ENCODE assay signal across 17 mouse cellular contexts in genomic region chr10:59884327-59885173, GRCm38 (mm10). TPM values are rescaled to one million over a fixed set of nuclear protein-coding genes. Genes with fewer than 3 reads are reported as not detected.
DNase-seq lines count a peak whose midpoint lies in the region; ATAC-seq and TF ChIP-seq lines count a peak whose summit lies in the region.
"Had no signal": no experiment of that assay in that cellular context is flagged by ENCODE, and none has a peak within 500 bp of the region (broad histone marks: within the 10 kb centered on the region; RNA-seq: fewer than 3 reads in every experiment).

No protein-coding gene starts in this region.

- H3K36me3 ChIP-seq in hindbrain, embryonic 13.5 days: peaks cover 9% of the 10 kb centered on the region
- H3K36me3 ChIP-seq in hindbrain, embryonic 16.5 days (ENCODE audit: control insufficient read depth, insufficient read depth, low read length): peaks cover 2% of the 10 kb centered on the region; the same call in 1 of the 2 replicates
- no peaks in the 10 kb centered on the region for H3K36me3 ChIP-seq in neural tube, embryonic 13.5 days
- H3K36me3 ChIP-seq in neural tube, embryonic 15.5 days: 0 out of 2 replicates have a peak, but pooled peaks cover 8% of the 10 kb centered on the region
- 0 out of 2 replicates have a peak, but pooled peaks cover 4% of the 10 kb centered on the region for H3K36me3 ChIP-seq in kidney, postnatal 0 days (ENCODE audit: insufficient read depth, low read length)
- H3K36me3 ChIP-seq in macrophage (ENCODE audit: inconsistent target): no peaks in the 10 kb centered on the region

- H3K4me3 ChIP-seq in hindbrain, embryonic 13.5 days: no peak overlapping the region
- no peak overlapping the region for H3K4me3 ChIP-seq in hindbrain, embryonic 16.5 days (ENCODE audit: low read length)
- H3K4me3 ChIP-seq in neural tube, embryonic 13.5 days: no peak overlapping the region
- no peak overlapping the region for H3K4me3 ChIP-seq in neural tube, embryonic 15.5 days (replicated peaks)
- no peak overlapping the region for H3K4me3 ChIP-seq in kidney, postnatal 0 days (replicated peaks; ENCODE audit: low read depth, low read length)
- no peak overlapping the region for H3K4me3 ChIP-seq in macrophage (ENCODE audit: inconsistent target)
- H3K4me3 ChIP-seq: erythroblast, embryonic 14.5 days; lung, embryonic 15.5 days; midbrain, embryonic 12.5 days had no signal

- H3K4me1 ChIP-seq in hindbrain, embryonic 13.5 days (replicated peaks): peaks cover 37% of the 10 kb centered on the region
- peaks cover 13% of the 10 kb centered on the region for H3K4me1 ChIP-seq in hindbrain, embryonic 16.5 days (ENCODE audit: control insufficient read depth, insufficient read depth, low read depth, low read length)
- H3K4me1 ChIP-seq in neural tube, embryonic 13.5 days (replicated peaks): peaks cover 26% of the 10 kb centered on the region
- peaks cover 27% of the 10 kb centered on the region for H3K4me1 ChIP-seq in neural tube, embryonic 15.5 days
- peaks cover 10% of the 10 kb centered on the region for H3K4me1 ChIP-seq in kidney, postnatal 0 days (replicated peaks; ENCODE audit: insufficient read depth, low read length)

- intact Hi-C loops in heart, postnatal 10 days (cut with DNase I): no loop called here

- no peak overlapping the region for H3K27ac ChIP-seq in hindbrain, embryonic 13.5 days
- no peak overlapping the region for H3K27ac ChIP-seq in hindbrain, embryonic 16.5 days (ENCODE audit: low read depth, low read length)
- no peak overlapping the region for H3K27ac ChIP-seq in neural tube, embryonic 13.5 days (replicated peaks)
- H3K27ac ChIP-seq in neural tube, embryonic 15.5 days (replicated peaks): no peak overlapping the region
- peak overlapping the region; percentile 0; the same call in 1 of the 2 replicates for H3K27ac ChIP-seq in kidney, postnatal 0 days
- 0 out of 2 replicates have a peak overlapping the region, but pooled peaks have one; percentile 4 for H3K27ac ChIP-seq in macrophage
- H3K27ac ChIP-seq: lung, embryonic 15.5 days; midbrain, embryonic 12.5 days had no signal

- H3K27me3 ChIP-seq in hindbrain, embryonic 13.5 days: no peaks in the 10 kb centered on the region
- H3K27me3 ChIP-seq in hindbrain, embryonic 16.5 days (replicated peaks; ENCODE audit: control insufficient read depth, insufficient read depth, low read length): no peaks in the 10 kb centered on the region
- H3K27me3 ChIP-seq in neural tube, embryonic 13.5 days: no peaks in the 10 kb centered on the region
- H3K27me3 ChIP-seq in neural tube, embryonic 15.5 days (replicated peaks): no peaks in the 10 kb centered on the region
- H3K27me3 ChIP-seq in kidney, postnatal 0 days (ENCODE audit: insufficient read depth, low read length): no peaks in the 10 kb centered on the region
- H3K27me3 ChIP-seq: lung, embryonic 15.5 days; midbrain, embryonic 12.5 days had no signal

- DNase-seq in kidney, postnatal 0 days (ENCODE audit: low spot score): no peak
- no peak for DNase-seq in heart, postnatal 10 days
- no peak for DNase-seq in frontal cortex, adult 2 months (ENCODE audit: extremely low spot score in 1 of 2, low spot score in 1 of 2)
- DNase-seq: adrenal gland, postnatal 25 days; cerebellum, adult 11-12 months; gastrocnemius, postnatal 10 days; heart, postnatal 14 days; right cerebral cortex, postnatal 4 days had no signal

- no peaks in the 10 kb centered on the region for H3K9me3 ChIP-seq in hindbrain, embryonic 13.5 days
- H3K9me3 ChIP-seq in hindbrain, embryonic 16.5 days (ENCODE audit: control insufficient read depth, low read length): no peaks in the 10 kb centered on the region
- no peaks in the 10 kb centered on the region for H3K9me3 ChIP-seq in neural tube, embryonic 13.5 days
- H3K9me3 ChIP-seq in neural tube, embryonic 15.5 days (replicated peaks): no peaks in the 10 kb centered on the region
- H3K9me3 ChIP-seq in kidney, postnatal 0 days (replicated peaks; ENCODE audit: low read length): no peaks in the 10 kb centered on the region
- H3K9me3 ChIP-seq: lung, embryonic 15.5 days; midbrain, embryonic 12.5 days had no signal

- ATAC-seq in hindbrain, embryonic 13.5 days (ENCODE audit: low FRiP score): no peak
- ATAC-seq in hindbrain, embryonic 16.5 days: no peak
- ATAC-seq in neural tube, embryonic 13.5 days (ENCODE audit: low read depth): no peak
- ATAC-seq in neural tube, embryonic 15.5 days (ENCODE audit: low FRiP score): no peak
- 0 out of 2 replicates have a peak, but pooled peaks have one; percentile 4 for ATAC-seq in kidney, postnatal 0 days (replicated peaks; ENCODE audit: low FRiP score, low read depth)
- ATAC-seq: intestine, embryonic 16.5 days had no signal

- no peak for TF ChIP-seq CTCF in kidney, postnatal 0 days (IDR thresholded peaks at IDR 0.05; ENCODE audit: low read depth)

- H3K79me2 ChIP-seq in macrophage (ENCODE audit: inconsistent target): peaks cover 93% of the 10 kb centered on the region

- H3K9ac ChIP-seq in hindbrain, embryonic 13.5 days: peak overlapping the region; percentile 49
- H3K9ac ChIP-seq in hindbrain, embryonic 16.5 days (ENCODE audit: low read depth, low read length): no peak overlapping the region
- 0 out of 2 replicates have a peak overlapping the region, but pooled peaks have one; percentile 34 for H3K9ac ChIP-seq in neural tube, embryonic 13.5 days
- no peak overlapping the region for H3K9ac ChIP-seq in neural tube, embryonic 15.5 days (replicated peaks)
- H3K9ac ChIP-seq in kidney, postnatal 0 days (ENCODE audit: low read depth, low read length): no peak overlapping the region
- H3K9ac ChIP-seq: lung, embryonic 15.5 days; midbrain, embryonic 12.5 days had no signal

- H3K4me2 ChIP-seq in hindbrain, embryonic 13.5 days: no peak overlapping the region
- no peak overlapping the region for H3K4me2 ChIP-seq in hindbrain, embryonic 16.5 days (ENCODE audit: low read length)
- H3K4me2 ChIP-seq in neural tube, embryonic 13.5 days: no peak overlapping the region
- H3K4me2 ChIP-seq in neural tube, embryonic 15.5 days: no peak overlapping the region
- H3K4me2 ChIP-seq in kidney, postnatal 0 days (ENCODE audit: low read length): no peak overlapping the region
- H3K4me2 ChIP-seq: lung, embryonic 15.5 days; midbrain, embryonic 12.5 days had no signal

- WGBS in hindbrain, embryonic 13.5 days: 93% methylated on average over 10 of the region's 10 CpGs
- WGBS in hindbrain, embryonic 16.5 days: 91% methylated on average over 10 of the region's 10 CpGs
- WGBS in neural tube, embryonic 13.5 days: 90% methylated on average over 10 of the region's 10 CpGs
- WGBS in neural tube, embryonic 15.5 days: 95% methylated on average over 10 of the region's 10 CpGs
- 83% methylated on average over 10 of the region's 10 CpGs for WGBS in kidney, postnatal 0 days
- WGBS in macrophage (ENCODE audit: missing documents): 93% methylated on average over 10 of the region's 10 CpGs

RNA-seq across cellular contexts. Expression of gene Dnajb12, which starts 5.2 kb away (rescaled TPM):
- polyA plus RNA-seq in hindbrain, embryonic 13.5 days (2015; fragmentation: Nextera tagmentation; extraction: Ambion mirVana): 18.4 and 19.2 TPM in 2 replicates
- polyA plus RNA-seq in hindbrain, embryonic 16.5 days (2015; fragmentation: Nextera tagmentation; extraction: Ambion mirVana): 20.6 and 23.7 TPM in 2 replicates
- 20.4 and 21.2 TPM in 2 replicates for polyA plus RNA-seq in neural tube, embryonic 13.5 days (2015; fragmentation: Nextera tagmentation; extraction: Ambion mirVana)
- polyA plus RNA-seq in neural tube, embryonic 15.5 days (2015; fragmentation: Nextera tagmentation; extraction: Ambion mirVana): 17.2 and 20.6 TPM in 2 replicates
- 27.9 and 30.2 TPM in 2 replicates for polyA plus RNA-seq in kidney, postnatal 0 days (2015; fragmentation: Nextera tagmentation; extraction: Ambion mirVana)
- total RNA-seq in macrophage (2018; cell fraction: chromatin; rRNA removed): 10 to 100 TPM; 22.6 to 37.6 (median 29.2) TPM
- 10 to 100 TPM; 32.5 to 45.7 (median 37.8) TPM for total RNA-seq in macrophage (2018; cell fraction: cytosol; rRNA removed)
- 10 to 100 TPM; 26.1 to 38.9 (median 31.3) TPM for total RNA-seq in macrophage (2018; cell fraction: nucleus; rRNA removed)
- 24.9 to 38.2 TPM (median 31.2 TPM) in 3 replicates for polyA plus RNA-seq in macrophage (2018)
- 10 to 100 TPM; 35.2 to 41.9 TPM for total RNA-seq in heart, postnatal 10 days (2021)
- polyA plus RNA-seq in frontal cortex, adult 2 months (2012; rRNA removed): 49.0 and 50.3 TPM in 2 replicates

Comparison
In these comparisons a context has a peak if more than half of its experiments do, and no peak if none do; other contexts are left out.
1. H3K9ac ChIP-seq: peak in hindbrain, embryonic 13.5 days (single experiment) and neural tube, embryonic 13.5 days (single experiment); none in hindbrain, embryonic 16.5 days (single experiment), neural tube, embryonic 15.5 days (single experiment) and kidney, postnatal 0 days (single experiment).
2. H3K27ac ChIP-seq: peak in kidney, postnatal 0 days (single experiment) and macrophage (single experiment); none in hindbrain, embryonic 13.5 days (single experiment), hindbrain, embryonic 16.5 days (single experiment), neural tube, embryonic 13.5 days (single experiment) and neural tube, embryonic 15.5 days (single experiment).